Mouse (Mus musculus): ENCODE data around the gene Lrrc57. TPM values are rescaled to one million over a fixed set of nuclear protein-coding genes. Genes with fewer than 3 reads are reported as not detected.

Lrrc57 gene
- polyA plus RNA-seq, 2 experiments: 18.4 to 19.4 TPM

DNA sequence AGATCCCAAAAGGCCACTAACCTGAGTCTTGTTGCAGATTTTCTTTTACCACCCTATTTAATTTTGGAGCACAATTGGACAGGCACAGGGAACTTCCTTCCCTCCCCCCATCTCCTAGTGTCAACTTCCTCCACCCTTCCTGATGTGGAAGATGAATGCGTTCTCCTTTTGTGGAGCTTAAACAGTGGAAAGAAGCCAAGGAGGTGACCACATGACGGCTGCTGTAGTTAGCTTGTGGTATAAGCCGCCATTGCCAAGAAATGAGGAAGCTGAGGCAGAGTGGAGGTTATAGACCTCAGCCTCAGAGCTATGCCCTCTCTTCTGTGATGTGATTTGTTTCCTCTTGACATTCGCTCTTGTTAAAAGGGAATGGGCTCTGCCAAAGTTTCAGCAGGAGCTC, 22.6 kb upstream of the Lrrc57 start:
- ATAC-seq (ENCODE audit: low FRiP score, low read depth): no peak
- H3K4me3 ChIP-seq (replicated peaks; ENCODE audit: low read length): no peak overlapping the region
- no peak for DNase-seq (ENCODE audit: low spot score)
- no peak for TF ChIP-seq POLR2A (IDR thresholded peaks at IDR 0.05; ENCODE audit: borderline replicate concordance, extremely low read depth, insufficient read depth, insufficient read length)
- H3K9ac ChIP-seq (ENCODE audit: low read depth, low read length, severe bottlenecking): no peak overlapping the region
- no peak overlapping the region for H3K27ac ChIP-seq (replicated peaks; ENCODE audit: low read depth, low read length)
- H3K4me2 ChIP-seq (replicated peaks; ENCODE audit: low read depth, low read length, severe bottlenecking): no peak overlapping the region
- WGBS: 88% methylated on average over 4 of the region's 4 CpGs
- no peaks in the 10 kb centered on the region for H3K27me3 ChIP-seq (ENCODE audit: control insufficient read depth, insufficient read depth, low read length)
- no peaks in the 10 kb centered on the region for H3K9me3 ChIP-seq (ENCODE audit: control insufficient read depth, low read length)
- H3K4me1 ChIP-seq (ENCODE audit: control insufficient read depth, insufficient read depth, low read length): peaks cover 9% of the 10 kb centered on the region
- H3K36me3 ChIP-seq (ENCODE audit: control insufficient read depth, insufficient read depth, low read length): 0 out of 2 replicates have a peak, but pooled peaks cover 5% of the 10 kb centered on the region

- no peak overlapping the region for H3K4me2 ChIP-seq (replicated peaks; ENCODE audit: low read depth, low read length, severe bottlenecking)
- H3K36me3 ChIP-seq (ENCODE audit: control insufficient read depth, insufficient read depth, low read length): 0 out of 2 replicates have a peak, but pooled peaks cover 5% of the 10 kb centered on the region
- H3K9ac ChIP-seq (ENCODE audit: low read depth, low read length, severe bottlenecking): no peak overlapping the region
- no peak for ATAC-seq (ENCODE audit: low FRiP score, low read depth)
- TF ChIP-seq POLR2A (IDR thresholded peaks at IDR 0.05; ENCODE audit: borderline replicate concordance, extremely low read depth, insufficient read depth, insufficient read length): no peak
- no peaks in the 10 kb centered on the region for H3K9me3 ChIP-seq (ENCODE audit: control insufficient read depth, low read length)
- peaks cover 9% of the 10 kb centered on the region for H3K4me1 ChIP-seq (ENCODE audit: control insufficient read depth, insufficient read depth, low read length)
- no peak for DNase-seq (ENCODE audit: low spot score)
- WGBS: 89% methylated on average over 2 of the region's 2 CpGs
- no peak overlapping the region for H3K4me3 ChIP-seq (replicated peaks; ENCODE audit: low read length)
- H3K27ac ChIP-seq (replicated peaks; ENCODE audit: low read depth, low read length): no peak overlapping the region
- H3K27me3 ChIP-seq (ENCODE audit: control insufficient read depth, insufficient read depth, low read length): no peaks in the 10 kb centered on the region
Measured at GRCm38 (mm10) chr2:120631521-120631920, 22.2 kb upstream of the Lrrc57 start.

DNA sequence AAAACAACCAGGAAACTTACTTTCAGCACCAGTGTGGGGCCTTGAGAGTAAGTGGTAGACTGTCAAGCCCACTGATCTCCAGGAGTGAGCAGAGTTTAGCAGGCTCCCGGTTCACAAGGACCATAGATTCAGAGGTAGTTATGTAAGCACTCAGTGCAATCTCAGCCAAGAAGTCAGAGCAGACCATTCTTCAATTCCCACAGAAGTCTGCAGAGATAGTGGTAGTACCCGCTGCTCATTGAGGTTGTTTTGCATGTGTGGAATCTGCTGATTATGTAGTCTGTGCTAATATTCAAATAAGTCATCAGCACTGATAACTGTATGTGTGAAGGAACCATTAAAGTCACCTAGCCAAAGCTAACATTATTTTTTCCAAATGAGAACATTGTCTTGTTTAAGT, 21.3 kb upstream of the Lrrc57 start:
- no peaks in the 10 kb centered on the region for H3K9me3 ChIP-seq (ENCODE audit: control insufficient read depth, low read length)
- no peak for DNase-seq (ENCODE audit: low spot score)
- peaks cover 9% of the 10 kb centered on the region for H3K4me1 ChIP-seq (ENCODE audit: control insufficient read depth, insufficient read depth, low read length)
- ATAC-seq (ENCODE audit: low FRiP score, low read depth): no peak
- H3K9ac ChIP-seq (ENCODE audit: low read depth, low read length, severe bottlenecking): no peak overlapping the region
- H3K4me2 ChIP-seq (replicated peaks; ENCODE audit: low read depth, low read length, severe bottlenecking): no peak overlapping the region
- H3K36me3 ChIP-seq (ENCODE audit: control insufficient read depth, insufficient read depth, low read length): 0 out of 2 replicates have a peak, but pooled peaks cover 5% of the 10 kb centered on the region
- 83% methylated on average over 2 of the region's 2 CpGs for whole genome bisulfite sequencing
- no peak overlapping the region for H3K27ac ChIP-seq (replicated peaks; ENCODE audit: low read depth, low read length)
- no peak overlapping the region for H3K4me3 ChIP-seq (replicated peaks; ENCODE audit: low read length)
- no peak for TF ChIP-seq POLR2A (IDR thresholded peaks at IDR 0.05; ENCODE audit: borderline replicate concordance, extremely low read depth, insufficient read depth, insufficient read length)
- H3K27me3 ChIP-seq (ENCODE audit: control insufficient read depth, insufficient read depth, low read length): no peaks in the 10 kb centered on the region

- no peaks in the 10 kb centered on the region for H3K9me3 ChIP-seq (ENCODE audit: control insufficient read depth, low read length)
- 77% methylated on average over 2 of the region's 2 CpGs for WGBS
- H3K27me3 ChIP-seq (ENCODE audit: control insufficient read depth, insufficient read depth, low read length): no peaks in the 10 kb centered on the region
- DNase-seq (ENCODE audit: low spot score) (no peak), ATAC-seq (ENCODE audit: low FRiP score, low read depth) (no peak)
- no peak overlapping the region for H3K4me3 ChIP-seq (replicated peaks; ENCODE audit: low read length)
- H3K36me3 ChIP-seq (ENCODE audit: control insufficient read depth, insufficient read depth, low read length): 0 out of 2 replicates have a peak, but pooled peaks cover 5% of the 10 kb centered on the region
- H3K4me1 ChIP-seq (ENCODE audit: control insufficient read depth, insufficient read depth, low read length): peaks cover 9% of the 10 kb centered on the region
- no peak for TF ChIP-seq POLR2A (IDR thresholded peaks at IDR 0.05; ENCODE audit: borderline replicate concordance, extremely low read depth, insufficient read depth, insufficient read length)
- no peak overlapping the region for H3K9ac ChIP-seq (ENCODE audit: low read depth, low read length, severe bottlenecking)
- H3K4me2 ChIP-seq (replicated peaks; ENCODE audit: low read depth, low read length, severe bottlenecking): 0 out of 2 replicates have a peak overlapping the region, but pooled peaks have one; percentile 75
- H3K27ac ChIP-seq (replicated peaks; ENCODE audit: low read depth, low read length): no peak overlapping the region
Measured at GRCm38 (mm10) chr2:120630246-120630645, 20.9 kb upstream of the Lrrc57 start.

DNA sequence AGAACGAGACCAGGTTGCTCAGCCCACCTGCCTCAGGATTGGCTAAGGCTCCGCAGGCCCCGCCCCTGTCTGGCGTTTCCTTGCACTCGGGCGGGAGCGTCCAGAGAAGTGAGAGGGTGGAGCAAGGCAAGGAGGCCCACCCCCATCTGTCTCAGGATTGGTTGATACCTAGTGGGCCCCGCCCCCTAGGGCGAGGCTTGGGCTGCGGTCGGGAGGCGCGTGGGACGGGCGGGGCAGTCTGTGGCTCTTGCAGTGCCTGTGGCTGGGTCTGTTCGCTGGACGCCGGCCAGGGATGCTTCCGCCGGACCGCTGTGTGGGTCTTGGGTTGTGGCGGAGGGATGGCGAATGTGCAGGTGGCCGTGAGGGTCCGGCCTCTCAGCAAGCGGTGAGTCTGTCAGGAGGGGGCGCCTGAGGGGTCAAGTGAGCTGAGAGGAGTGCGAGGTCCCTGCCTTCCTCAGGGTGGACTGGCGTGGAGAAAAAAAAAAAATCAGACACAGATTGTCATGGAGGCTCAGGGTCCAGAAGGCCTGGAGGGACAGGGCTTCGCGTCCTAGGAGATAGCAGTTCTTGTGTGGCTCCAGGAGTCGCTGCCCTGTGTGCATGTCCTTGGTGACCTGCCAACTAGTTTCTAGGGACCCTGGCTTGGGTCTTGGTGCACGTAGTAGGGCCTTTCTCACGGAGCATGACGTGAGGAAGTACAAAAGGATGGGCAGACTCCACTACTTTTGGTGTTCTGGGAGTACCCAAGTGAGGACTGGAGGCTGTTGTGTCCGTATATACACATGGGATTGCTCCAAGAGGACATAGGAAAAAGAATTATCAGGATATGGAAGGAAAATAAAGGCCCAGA, 19.8 kb upstream of the Lrrc57 start, which contains the start of gene Stard9:
Gene Stard9, plus strand, starts transcription at position 236 of the 850 bp plus-strand sequence.
- Histone ChIP-seq H3K4me3 (replicated peaks; ENCODE audit: low read length) (peak within 1 kb of the TSS; percentile 63), H3K27ac (replicated peaks; ENCODE audit: low read depth, low read length) (no peak within 1 kb of the TSS), H3K36me3 (ENCODE audit: control insufficient read depth, insufficient read depth, low read length) (0 out of 2 replicates have a peak, but pooled peaks cover 5% of the 10 kb centered on the region), H3K9ac (ENCODE audit: low read depth, low read length, severe bottlenecking) (peak within 1 kb of the TSS; percentile 61), H3K27me3 (ENCODE audit: control insufficient read depth, insufficient read depth, low read length) (no peaks in the 10 kb centered on the region), H3K4me2 (replicated peaks; ENCODE audit: low read depth, low read length, severe bottlenecking) (peak within 1 kb of the TSS; percentile 75), H3K4me1 (ENCODE audit: control insufficient read depth, insufficient read depth, low read length) (peaks cover 9% of the 10 kb centered on the region), H3K9me3 (ENCODE audit: control insufficient read depth, low read length) (no peaks in the 10 kb centered on the region)
- 0 out of 2 replicates have a peak, but pooled peaks have one; percentile 49 for TF ChIP-seq POLR2A (IDR thresholded peaks at IDR 0.05; ENCODE audit: borderline replicate concordance, extremely low read depth, insufficient read depth, insufficient read length)
- peak; percentile 99 for ATAC-seq (ENCODE audit: low FRiP score, low read depth)
- 3% methylated on average over 34 of the region's 36 CpGs for WGBS
- DNase-seq (ENCODE audit: low spot score): peak; percentile 100

Measured in limb, embryonic 14.5 days (tissue).